Mouse (Mus musculus): ENCODE measurements around the gene Fa2h.

- peak; percentile 89 for TF ChIP-seq POLR2A (IDR thresholded peaks at IDR 0.05; ENCODE audit: insufficient read length, low read depth)
- TF ChIP-seq MAX (IDR thresholded peaks at IDR 0.05; ENCODE audit: low read depth): no peak
Measured at GRCm38 (mm10) chr8:111299821-111300568, 93.6 kb downstream of the Fa2h start, which contains the start of gene Rfwd3.

Data from myocyte (in vitro differentiated cells).